Mouse (Mus musculus): ENCODE results near the gene S100a14. TPM values are rescaled to one million over a fixed set of nuclear protein-coding genes. Genes with fewer than 3 reads are reported as not detected.

Gene S100a14
- total RNA-seq, 2 experiments from 2014 or later = 0.53 to 0.67 TPM

DNA sequence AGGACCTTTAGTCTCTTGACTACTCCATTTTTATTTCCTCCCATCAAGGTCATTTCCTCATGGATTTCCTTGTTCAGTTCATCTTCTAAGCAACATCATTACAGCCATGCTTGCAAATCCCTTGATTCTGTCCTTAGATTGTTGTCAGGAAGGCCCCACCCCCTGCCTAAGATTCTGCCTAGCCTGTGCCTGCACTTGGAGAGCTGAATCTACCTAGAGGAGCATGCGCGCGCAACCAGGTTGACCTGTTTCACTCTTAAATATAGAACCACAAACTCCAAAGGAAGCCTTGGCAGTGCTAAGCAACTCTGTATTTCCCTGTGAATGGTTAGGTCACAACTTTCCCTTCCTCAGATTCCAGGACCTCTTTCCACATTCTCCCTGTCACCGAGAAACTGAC lies 8.9 kb upstream of the S100a14 start:
- DNase-seq = no peak

GRCm38 (mm10) chr3:90525421-90525820 lies 1.2 kb upstream of the S100a14 start:
- no peak for DNase-seq

- DNase-seq = no peak
Observed at GRCm38 (mm10) chr3:90526076-90526475, 580 bp upstream of the S100a14 start.

DNA sequence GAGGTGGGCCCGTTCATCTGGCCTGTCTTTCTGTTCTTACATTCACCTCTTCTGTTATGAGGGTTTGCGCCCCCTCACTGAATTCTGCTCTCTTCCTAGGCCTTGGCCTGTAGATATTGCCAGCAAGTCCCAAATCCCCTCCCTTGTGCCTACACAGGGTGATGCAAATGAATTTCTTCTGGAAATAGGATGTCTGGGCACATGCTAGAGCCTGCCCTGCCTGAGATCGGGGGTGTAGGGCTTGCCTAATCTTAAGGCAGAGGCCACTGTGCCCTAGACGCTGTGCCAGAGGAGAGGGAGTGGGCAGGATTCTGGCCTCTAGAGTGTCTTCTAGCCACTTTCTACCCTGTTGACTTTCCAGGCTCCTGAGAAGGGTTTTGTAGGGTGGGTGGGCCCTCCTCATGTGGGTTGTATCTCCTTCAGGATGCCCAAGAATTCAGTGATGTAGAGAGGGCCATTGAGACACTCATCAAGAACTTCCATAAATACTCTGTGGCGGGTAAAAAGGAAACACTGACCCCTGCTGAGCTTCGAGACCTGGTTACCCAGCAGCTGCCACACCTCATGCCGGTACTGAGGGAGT lies 726 bp downstream of the S100a14 start:
- no peak for DNase-seq

DNA sequence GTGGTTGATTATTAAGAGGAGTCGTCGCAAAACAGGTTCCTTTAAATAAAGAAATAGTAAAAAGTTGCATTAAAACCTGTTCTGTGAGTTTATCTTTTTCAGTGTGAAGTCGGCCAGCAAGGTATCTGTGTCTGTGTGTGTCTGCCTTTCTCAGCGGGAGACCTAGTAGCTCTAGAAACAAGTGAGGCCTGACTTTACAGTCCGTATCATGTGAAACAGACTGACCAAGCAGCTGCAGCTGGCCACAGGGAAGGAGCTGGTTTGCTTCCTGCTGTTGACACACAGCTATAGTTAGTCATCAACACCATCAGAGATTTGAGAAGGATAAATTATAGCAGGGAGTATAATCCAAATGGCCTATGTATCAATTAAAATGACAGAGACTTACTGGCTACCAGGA lies 5.1 kb downstream of the S100a14 start:
- no peak for DNase-seq

- no peak for DNase-seq
Observed at GRCm38 (mm10) chr3:90535446-90535845, 8.8 kb downstream of the S100a14 start.

DNA sequence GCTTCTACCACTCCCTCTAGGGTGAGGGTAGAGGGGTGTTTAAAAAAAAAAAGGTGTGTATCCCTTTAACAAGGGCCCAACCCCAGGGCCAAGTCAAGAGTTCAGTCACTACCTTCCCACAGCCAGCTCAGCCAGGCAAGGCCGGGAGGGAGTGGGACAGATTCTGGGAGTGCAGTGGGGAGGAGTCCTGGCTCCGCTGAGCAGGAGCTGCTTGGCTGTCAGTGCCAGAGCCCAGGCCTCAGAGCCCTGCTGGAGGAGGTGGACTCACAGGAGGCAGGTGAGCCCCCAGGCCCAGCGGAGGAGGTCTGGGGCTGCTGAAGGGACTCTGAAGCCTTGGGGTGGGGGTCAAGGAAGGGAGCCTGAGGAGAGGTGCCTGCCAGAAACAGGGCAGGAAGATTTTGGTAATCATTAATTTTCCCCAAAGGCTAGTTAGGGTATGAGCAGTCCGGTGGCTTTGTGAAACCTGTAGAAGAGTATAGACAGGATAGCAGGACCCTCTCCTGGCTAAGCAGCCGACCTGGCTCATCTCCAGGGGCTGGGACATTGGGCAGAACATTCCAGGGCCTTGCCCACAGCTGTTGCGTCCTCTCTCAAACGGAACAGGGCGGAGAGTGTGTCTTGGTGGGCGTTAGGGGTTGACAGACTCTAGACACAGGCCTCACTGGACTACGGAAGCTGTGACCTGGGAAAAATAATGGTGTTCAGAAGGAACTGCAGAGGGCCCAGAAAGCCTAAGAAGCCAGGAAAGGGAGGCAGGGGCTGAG lies 10.7 kb downstream of the S100a14 start, which contains the start of gene S100a16:
TSS of gene S100a16 (plus strand) at position 114 of the 764 bp plus-strand sequence.
- DNase-seq = peak in 1 of 2 experiments; percentile 57

- no peak for DNase-seq
Observed at GRCm38 (mm10) chr3:90537905-90538296, 11.2 kb downstream of the S100a14 start.

- DNase-seq = peak; percentile 23 to 40
Observed at GRCm38 (mm10) chr3:90540904-90541303, 14.2 kb downstream of the S100a14 start.

DNA sequence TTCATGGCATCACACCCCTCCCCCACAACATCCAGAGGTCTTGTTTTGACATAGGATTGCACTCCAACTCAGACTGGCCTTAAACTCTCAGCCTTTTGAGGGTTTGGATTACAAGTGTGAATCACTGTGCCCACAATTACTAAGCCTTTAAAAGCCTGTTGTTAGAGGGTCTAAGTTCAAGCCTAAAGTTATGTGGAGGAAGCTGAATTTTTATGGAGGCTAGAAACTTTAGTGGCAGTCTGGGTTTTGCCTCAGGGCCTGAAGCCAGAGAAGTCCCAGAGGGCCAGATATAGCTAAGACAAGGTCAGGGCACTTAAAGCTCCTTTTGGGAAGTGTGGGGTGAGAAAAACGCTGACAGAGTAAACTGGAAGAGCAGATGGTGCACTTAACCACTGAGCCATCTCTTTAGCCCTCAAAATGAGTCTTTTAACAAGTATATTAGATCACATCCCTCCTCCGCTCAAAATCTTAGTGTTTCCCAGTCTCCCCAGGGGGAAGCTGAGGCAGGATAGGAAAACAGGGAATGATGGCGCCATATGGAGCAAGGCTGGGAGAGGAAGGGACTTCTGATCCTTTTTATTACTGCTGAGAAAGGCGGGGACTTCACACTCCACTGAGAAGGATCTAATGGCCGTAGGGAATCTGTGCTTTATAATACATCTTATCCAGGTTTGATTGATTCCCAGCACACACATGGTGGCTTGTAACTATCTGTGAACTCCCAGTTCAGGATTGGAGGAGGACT lies 23.2 kb downstream of the S100a14 start:
- DNase-seq = no peak

- DNase-seq = no peak
Observed at GRCm38 (mm10) chr3:90550421-90550790, 23.8 kb downstream of the S100a14 start.

DNA sequence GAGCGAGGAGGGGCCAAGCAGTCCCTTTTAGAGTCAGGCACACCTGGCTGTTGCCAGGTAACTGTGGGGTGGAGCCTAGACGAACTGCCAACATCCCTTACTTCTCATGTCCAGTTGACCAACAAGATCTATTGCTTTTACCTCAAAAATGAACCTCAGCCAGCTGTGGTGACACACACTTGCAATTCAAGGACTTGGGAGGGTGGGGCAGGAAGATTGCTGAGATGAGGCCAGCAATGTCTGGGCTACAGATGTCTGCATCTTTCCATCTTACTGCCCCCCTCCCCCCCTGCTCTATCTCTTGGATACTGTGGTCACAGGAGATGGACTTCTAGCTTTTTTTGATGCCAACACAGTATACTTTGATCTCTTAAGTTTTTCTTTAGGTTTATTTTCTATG lies 25.6 kb downstream of the S100a14 start:
- DNase-seq = no peak

- peak in 1 of 2 experiments; percentile 37 for DNase-seq
Observed at GRCm38 (mm10) chr3:90555954-90556353, 29.3 kb downstream of the S100a14 start.

GRCm38 (mm10) chr3:90560008-90560628 lies 33.5 kb downstream of the S100a14 start, which contains the start of gene S100a3:
Gene S100a3, plus strand, starts transcription at chr3:90560578.
- DNase-seq = no peak

GRCm38 (mm10) chr3:90574691-90575090 lies 48.0 kb downstream of the S100a14 start:
- no peak for DNase-seq

DNA sequence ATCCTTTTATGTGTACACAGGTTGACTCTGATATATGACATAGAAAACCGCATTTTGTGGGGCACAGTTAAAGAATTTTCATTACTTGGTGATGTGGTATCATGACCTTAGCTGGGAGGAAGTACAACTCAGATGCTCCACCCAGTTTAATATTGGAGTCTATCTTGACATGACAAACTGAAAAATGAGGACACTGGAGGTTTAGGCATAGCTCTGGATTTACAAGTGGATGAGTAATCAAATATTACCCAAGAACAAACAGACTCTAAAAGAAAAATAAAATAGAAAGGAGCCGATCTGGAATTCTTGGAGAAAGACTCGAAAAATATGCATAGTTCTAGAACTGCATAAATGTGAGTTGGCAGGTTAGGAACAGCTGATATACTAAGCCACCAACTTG lies 48.7 kb downstream of the S100a14 start:
- DNase-seq = no peak

GRCm38 (mm10) chr3:90576351-90577001 lies 49.8 kb downstream of the S100a14 start:
- no peak for DNase-seq

Other genes starting within 250 kb of the S100a14 start
- gene Gatad2b, start 233.7 kb upstream of the S100a14 start, total RNA-seq (2021) = 100 to 1,000 TPM in 1 of 2 experiments, 10 to 100 TPM in 1; 95.2 to 109 TPM
- gene Slc27a3, start 136.9 kb upstream of the S100a14 start, total RNA-seq (2021) = 10 to 100 TPM; 13.9 to 25.2 TPM
- 10 to 100 TPM; 78.2 to 80.4 TPM for gene Ints3, start 93.2 kb upstream of the S100a14 start, total RNA-seq (2021)
- gene Npr1, start 61.0 kb upstream of the S100a14 start, total RNA-seq (2021) = 1 to 10 TPM; 4.6 to 6.1 TPM
- gene Ilf2, start 50.7 kb upstream of the S100a14 start, total RNA-seq (2021) = 10 to 100 TPM; 83.0 to 83.8 TPM
- gene Snapin, start 35.8 kb upstream of the S100a14 start, total RNA-seq (2021) = 10 to 100 TPM; 49.8 to 50.8 TPM
- gene Chtop, start 17.4 kb upstream of the S100a14 start, total RNA-seq (2021) = 100 to 1,000 TPM; 145 to 152 TPM
- 10 to 100 TPM; 95.5 to 98.7 TPM for gene S100a1, start 12.5 kb upstream of the S100a14 start, total RNA-seq (2021)
- 10 to 100 TPM; 21.1 to 26.4 TPM for gene S100a13, start 12.4 kb upstream of the S100a14 start, total RNA-seq (2021)
- gene S100a16, start 10.4 kb downstream of the S100a14 start, total RNA-seq (2021) = 10 to 100 TPM; 82.5 to 96.2 TPM
- gene S100a3, start 33.7 kb downstream of the S100a14 start, total RNA-seq (2021) = 1 to 10 TPM; 1.1 to 1.4 TPM
- not detected for gene S100a2, start 63.4 kb downstream of the S100a14 start, total RNA-seq (2021)
- gene Gm42674, start 75.0 kb downstream of the S100a14 start, total RNA-seq (2021) = not detected
- gene S100a4, start 76.9 kb downstream of the S100a14 start, total RNA-seq (2021) = 1 to 10 TPM; 2.7 to 3.8 TPM
- gene S100a5, start 81.7 kb downstream of the S100a14 start, total RNA-seq (2021) = not detected
- 10 to 100 TPM; 18.8 to 23.5 TPM for gene S100a6, start 86.0 kb downstream of the S100a14 start, total RNA-seq (2021)
- under 1 TPM; 0.61 to 0.62 TPM for gene S100a7a, start 127.2 kb downstream of the S100a14 start, total RNA-seq (2021)
- gene S100a8, start 142.1 kb downstream of the S100a14 start, total RNA-seq (2021) = under 1 TPM in 1 of 2 experiments, not detected in 1; 0.91 TPM
- under 1 TPM in 1 of 2 experiments, not detected in 1; 0.86 TPM for gene S100a9, start 168.9 kb downstream of the S100a14 start, total RNA-seq (2021)
- not detected for gene Pglyrp4, start 200.1 kb downstream of the S100a14 start, total RNA-seq (2021)